Mouse (Mus musculus): ENCODE data around the gene Rere. TPM values are rescaled to one million over a fixed set of nuclear protein-coding genes. Genes with fewer than 3 reads are reported as not detected.
"Not testable (repeated sequence)": the region's sequence is repeated elsewhere in the genome, so short reads cannot be mapped to it uniquely, and the experiment has no call there.

Gene Rere
- polyA plus RNA-seq, 1 experiment from 2014 or later, result 31.9 TPM

DNA sequence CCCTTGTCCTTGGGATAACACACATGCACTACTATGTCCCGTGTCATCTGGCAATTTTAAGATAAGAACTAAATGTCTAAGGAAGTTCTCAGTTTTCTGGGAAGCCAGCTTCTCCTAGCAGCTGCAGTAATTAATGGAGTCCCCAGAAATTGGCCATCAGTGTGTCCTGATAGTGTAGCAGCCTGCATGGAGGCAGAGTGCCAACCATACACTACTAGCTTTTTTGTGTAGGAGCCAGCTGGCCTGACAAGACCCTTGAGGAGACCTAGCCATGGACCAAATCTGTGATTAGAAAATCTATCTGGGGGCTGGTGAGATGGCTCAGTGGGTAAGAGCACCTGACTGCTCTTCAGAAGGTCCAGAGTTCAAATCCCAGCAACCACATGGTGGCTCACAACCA, 317.2 kb downstream of the Rere start:
- Histone ChIP-seq H3K9ac (no peak overlapping the region), H3K27me3 (no peaks in the 10 kb centered on the region), H3K36me3 (no peaks in the 10 kb centered on the region), H3K9me3 (no peaks in the 10 kb centered on the region), H3K4me3 (no peak overlapping the region), H3K4me1 (peaks cover 55% of the 10 kb centered on the region), H3K27ac (peak overlapping the region; percentile 92), H3K4me2 (no peak overlapping the region)
- 0 out of 2 replicates have a peak, but pooled peaks have one; percentile 21 for ATAC-seq (ENCODE audit: borderline replicate concordance, extremely low read depth, low FRiP score, low TSS enrichment)
- WGBS, result 19% methylated on average over 1 of the region's 1 CpGs

DNA sequence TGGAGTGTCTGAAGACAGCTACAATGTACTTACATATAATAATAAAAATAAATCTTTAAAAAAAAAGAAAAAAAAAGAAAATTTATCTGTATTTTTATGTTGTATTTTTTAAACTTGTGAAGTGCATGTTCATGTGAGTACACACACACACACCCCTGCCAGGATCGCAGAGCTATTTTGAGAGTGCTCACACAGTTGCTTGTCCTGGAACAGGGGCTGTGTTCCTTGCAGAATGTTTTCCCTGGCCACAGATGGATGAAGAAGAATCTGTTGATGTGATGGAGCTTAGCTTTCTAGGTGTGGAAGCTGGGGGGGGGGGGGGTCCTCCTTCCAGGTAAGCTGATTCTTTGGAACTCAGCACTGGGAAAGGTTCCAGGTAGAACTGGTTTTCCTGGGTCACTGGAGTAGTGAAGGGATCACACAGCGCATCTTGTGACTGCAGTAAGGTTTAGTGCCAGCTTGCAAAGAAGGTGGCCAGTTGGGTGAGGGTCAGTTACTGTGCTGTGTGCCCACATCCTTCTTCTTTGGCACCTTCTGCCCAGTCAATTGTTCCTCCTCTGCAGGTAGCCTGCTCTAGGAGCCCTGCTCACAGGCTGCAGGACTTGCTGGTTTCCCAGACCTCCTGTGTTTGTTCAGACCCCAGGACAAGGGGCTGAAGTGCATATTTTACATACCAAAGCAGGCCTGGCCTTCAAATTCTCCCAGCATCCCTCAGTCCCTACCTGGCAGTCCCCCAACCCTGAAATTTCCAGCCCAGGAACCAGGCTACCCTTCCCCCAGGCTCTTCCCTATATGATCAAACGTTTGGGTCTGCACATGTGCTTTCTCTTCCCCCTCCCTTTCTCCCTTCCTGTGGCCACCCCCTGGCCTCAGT, 317.9 kb downstream of the Rere start:
- H3K27me3 ChIP-seq, result no peaks in the 10 kb centered on the region
- H3K36me3 ChIP-seq, result no peaks in the 10 kb centered on the region
- 51% methylated on average over 3 of the region's 3 CpGs for WGBS
- H3K4me1 ChIP-seq, result peaks cover 51% of the 10 kb centered on the region
- H3K4me2 ChIP-seq, result no peak overlapping the region
- no peak overlapping the region for H3K9ac ChIP-seq
- H3K9me3 ChIP-seq, result no peaks in the 10 kb centered on the region
- no peak overlapping the region for H3K4me3 ChIP-seq
- peak; percentile 80 for ATAC-seq (ENCODE audit: borderline replicate concordance, extremely low read depth, low FRiP score, low TSS enrichment)
- H3K27ac ChIP-seq, result peak overlapping the region; percentile 92

DNA sequence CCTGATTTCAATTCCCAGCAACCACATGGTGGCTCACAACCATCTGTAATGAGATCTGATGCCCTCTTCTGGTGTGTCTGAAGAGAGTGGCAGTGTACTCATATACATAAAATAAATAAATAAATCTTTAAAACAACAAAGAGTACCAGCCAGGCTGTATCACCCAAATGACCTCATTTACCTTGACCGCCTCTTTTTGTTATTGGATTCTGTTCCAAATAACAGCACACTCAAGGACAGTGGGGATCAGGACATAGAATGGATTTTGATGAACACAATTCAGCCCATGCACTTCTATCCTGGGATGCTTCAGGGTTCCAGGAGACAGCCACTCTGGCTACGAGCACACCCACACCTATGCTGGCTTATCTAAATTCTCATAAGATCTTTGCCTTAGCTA, 319.1 kb downstream of the Rere start:
- not testable (repeated sequence) for ATAC-seq (ENCODE audit: borderline replicate concordance, extremely low read depth, low FRiP score, low TSS enrichment); H3K4me2 ChIP-seq; H3K27me3 ChIP-seq; H3K4me3 ChIP-seq; H3K9me3 ChIP-seq; H3K36me3 ChIP-seq; H3K9ac ChIP-seq
- Histone ChIP-seq H3K27ac (peak overlapping the region; percentile 92), H3K4me1 (peaks cover 43% of the 10 kb centered on the region)
- 77% methylated on average over 2 of the region's 2 CpGs for WGBS

DNA sequence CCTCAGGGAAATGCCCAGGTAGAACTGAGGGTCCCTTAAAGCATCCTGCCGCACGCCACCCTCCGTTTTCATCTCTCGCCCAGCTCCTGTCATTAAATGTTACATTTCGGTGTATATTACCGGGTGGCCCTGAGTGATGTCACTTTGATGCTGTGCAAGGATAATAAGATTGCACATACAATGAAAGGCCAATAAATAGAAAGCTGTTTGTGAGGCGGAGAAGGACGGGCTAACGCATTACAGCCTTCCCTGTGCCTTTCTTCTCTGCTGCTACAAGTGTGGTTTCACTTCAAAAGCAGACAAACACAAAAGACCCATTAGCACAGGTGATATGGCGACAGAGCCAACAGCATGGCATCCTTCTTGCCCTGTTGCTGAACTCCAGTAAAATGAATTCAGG, 320.0 kb downstream of the Rere start:
- H3K36me3 ChIP-seq, result no peaks in the 10 kb centered on the region
- H3K27ac ChIP-seq, result no peak overlapping the region
- H3K4me2 ChIP-seq, result no peak overlapping the region
- peaks cover 37% of the 10 kb centered on the region for H3K4me1 ChIP-seq
- no peaks in the 10 kb centered on the region for H3K9me3 ChIP-seq
- no peaks in the 10 kb centered on the region for H3K27me3 ChIP-seq
- WGBS, result 67% methylated on average over 10 of the region's 10 CpGs
- H3K9ac ChIP-seq, result no peak overlapping the region
- no peak for ATAC-seq (ENCODE audit: borderline replicate concordance, extremely low read depth, low FRiP score, low TSS enrichment)
- no peak overlapping the region for H3K4me3 ChIP-seq

DNA sequence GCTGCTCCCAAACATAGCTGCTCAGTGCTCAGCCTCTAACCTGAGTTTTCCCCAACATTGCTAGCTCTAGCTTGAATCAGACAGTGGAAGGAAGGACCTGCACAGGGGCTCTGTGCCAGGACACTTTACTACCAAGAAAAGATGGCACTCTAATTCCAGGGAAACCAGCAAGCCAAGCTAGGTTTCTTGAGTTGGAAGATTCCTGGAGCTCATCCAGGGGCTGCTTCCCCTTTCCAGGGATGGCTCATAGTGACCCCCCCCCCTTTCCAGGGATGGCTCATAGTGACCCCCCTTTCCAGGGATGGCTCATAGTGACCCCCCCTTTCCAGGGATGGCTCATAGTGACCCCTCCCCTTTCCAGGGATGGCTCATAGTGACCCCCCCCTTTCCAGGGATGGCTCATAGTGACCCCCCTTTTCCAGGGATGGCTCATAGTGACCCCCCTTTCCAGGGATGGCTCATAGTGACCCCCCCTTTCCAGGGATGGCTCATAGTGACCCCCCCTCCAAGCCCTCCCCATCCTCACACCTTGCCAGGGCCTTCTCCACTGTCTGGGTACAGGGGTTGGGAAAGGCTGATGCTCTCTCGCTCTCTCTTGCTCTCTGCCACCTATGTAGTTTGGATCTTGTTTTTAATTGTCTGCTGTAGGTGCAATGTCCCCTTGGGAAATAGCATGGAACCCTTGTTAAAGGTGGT, 322.1 kb downstream of the Rere start:
- WGBS, result 92% methylated on average over 1 of the region's 1 CpGs
- H3K4me3 ChIP-seq, result no peak overlapping the region
- H3K9me3 ChIP-seq, result no peaks in the 10 kb centered on the region
- H3K27ac ChIP-seq, result no peak overlapping the region
- H3K4me2 ChIP-seq, result no peak overlapping the region
- ATAC-seq (ENCODE audit: borderline replicate concordance, extremely low read depth, low FRiP score, low TSS enrichment), result no peak
- no peaks in the 10 kb centered on the region for H3K36me3 ChIP-seq
- H3K9ac ChIP-seq, result no peak overlapping the region
- no peaks in the 10 kb centered on the region for H3K27me3 ChIP-seq
- peaks cover 19% of the 10 kb centered on the region for H3K4me1 ChIP-seq

DNA sequence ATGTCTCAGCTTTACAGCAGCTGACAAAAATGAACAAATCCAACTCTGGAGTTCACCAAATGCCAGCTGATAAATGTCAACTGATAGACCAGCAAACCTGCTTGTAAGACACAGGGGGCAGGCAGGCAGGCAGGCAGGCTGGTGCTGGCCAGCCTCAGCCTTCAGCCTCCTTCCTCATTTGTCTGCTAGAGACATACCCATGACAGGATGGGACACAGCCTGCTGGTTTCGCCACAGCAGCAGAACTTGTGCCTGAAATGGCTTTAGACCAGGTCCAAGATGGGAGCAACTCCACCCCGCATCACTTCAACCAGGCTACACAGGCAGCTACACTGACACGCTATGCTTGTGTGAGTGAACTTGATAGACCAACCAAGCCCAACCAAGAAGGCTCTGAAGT, 324.4 kb downstream of the Rere start:
- no peaks in the 10 kb centered on the region for H3K27me3 ChIP-seq
- no peak overlapping the region for H3K4me3 ChIP-seq
- H3K27ac ChIP-seq, result no peak overlapping the region
- H3K9me3 ChIP-seq, result no peaks in the 10 kb centered on the region
- peaks cover 6% of the 10 kb centered on the region for H3K4me1 ChIP-seq
- no peak for ATAC-seq (ENCODE audit: borderline replicate concordance, extremely low read depth, low FRiP score, low TSS enrichment)
- peaks cover 7% of the 10 kb centered on the region for H3K36me3 ChIP-seq
- no peak overlapping the region for H3K9ac ChIP-seq
- 72% methylated on average over 3 of the region's 3 CpGs for WGBS
- no peak overlapping the region for H3K4me2 ChIP-seq

DNA sequence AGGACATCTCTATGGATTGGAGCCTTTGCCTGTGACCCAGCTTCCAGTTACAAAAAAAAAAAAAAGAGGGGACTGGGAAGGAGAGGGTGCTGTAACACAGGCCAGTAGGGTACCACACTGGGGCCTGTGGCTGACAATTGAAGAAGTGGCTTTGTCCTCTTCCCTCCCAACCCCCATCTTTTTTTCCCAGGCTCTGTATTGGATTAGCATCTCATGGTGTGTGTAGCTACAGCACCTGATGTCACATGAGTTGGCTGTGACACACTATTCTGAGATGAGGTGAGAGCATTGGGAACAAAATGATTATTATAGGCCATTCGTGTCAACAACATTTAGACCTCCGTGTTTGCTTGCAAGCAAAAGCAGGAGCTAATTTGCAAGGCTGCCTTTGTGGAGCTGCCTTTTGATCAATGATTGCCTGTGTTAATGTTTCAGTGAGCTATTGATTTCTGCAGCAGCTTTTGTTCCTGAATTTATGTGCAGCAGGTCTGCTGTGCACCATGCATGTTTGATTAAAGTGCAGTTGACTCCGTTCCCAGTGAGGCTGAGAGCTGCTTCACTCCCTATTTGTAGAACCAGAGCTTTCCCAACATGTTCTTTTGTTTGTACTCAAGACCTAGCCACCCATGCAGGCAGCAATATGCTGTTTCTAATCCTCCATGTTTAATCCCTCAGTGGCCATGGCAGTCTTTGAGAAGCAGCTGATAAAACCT, 325.2 kb downstream of the Rere start:
- Histone ChIP-seq H3K27me3 (no peaks in the 10 kb centered on the region), H3K4me2 (no peak overlapping the region), H3K4me3 (no peak overlapping the region), H3K9me3 (no peaks in the 10 kb centered on the region), H3K36me3 (peaks cover 12% of the 10 kb centered on the region), H3K4me1 (peaks cover 6% of the 10 kb centered on the region), H3K27ac (no peak overlapping the region), H3K9ac (no peak overlapping the region)
- ATAC-seq (ENCODE audit: borderline replicate concordance, extremely low read depth, low FRiP score, low TSS enrichment), result no peak
- WGBS, result 71% methylated on average over 3 of the region's 3 CpGs

DNA sequence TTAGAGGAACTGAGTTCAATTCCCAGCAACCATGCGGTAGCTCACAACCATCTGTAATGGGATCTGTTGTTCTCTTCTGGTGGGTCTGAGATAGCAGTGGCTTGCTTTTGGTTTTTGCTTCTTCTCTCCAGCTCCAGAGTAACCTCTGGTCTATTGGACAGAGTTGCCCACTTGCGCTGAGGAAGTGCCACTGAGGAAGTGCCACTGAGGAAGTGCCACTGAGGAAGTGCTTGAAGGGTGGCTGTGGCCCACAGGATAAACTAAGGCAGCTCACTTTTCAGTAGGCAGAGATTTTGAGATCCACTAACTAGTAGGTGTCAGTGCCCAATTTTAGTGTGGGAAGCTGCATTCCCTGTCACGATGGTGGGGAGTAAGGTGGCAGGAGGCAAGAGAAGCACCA, 327.2 kb downstream of the Rere start:
- 96% methylated on average over 3 of the region's 3 CpGs for WGBS
- Histone ChIP-seq H3K9ac (no peak overlapping the region), H3K27me3 (no peaks in the 10 kb centered on the region), H3K4me1 (peaks cover 6% of the 10 kb centered on the region), H3K36me3 (peaks cover 33% of the 10 kb centered on the region), H3K27ac (no peak overlapping the region), H3K4me3 (no peak overlapping the region), H3K4me2 (no peak overlapping the region), H3K9me3 (no peaks in the 10 kb centered on the region)
- no peak for ATAC-seq (ENCODE audit: borderline replicate concordance, extremely low read depth, low FRiP score, low TSS enrichment)

DNA sequence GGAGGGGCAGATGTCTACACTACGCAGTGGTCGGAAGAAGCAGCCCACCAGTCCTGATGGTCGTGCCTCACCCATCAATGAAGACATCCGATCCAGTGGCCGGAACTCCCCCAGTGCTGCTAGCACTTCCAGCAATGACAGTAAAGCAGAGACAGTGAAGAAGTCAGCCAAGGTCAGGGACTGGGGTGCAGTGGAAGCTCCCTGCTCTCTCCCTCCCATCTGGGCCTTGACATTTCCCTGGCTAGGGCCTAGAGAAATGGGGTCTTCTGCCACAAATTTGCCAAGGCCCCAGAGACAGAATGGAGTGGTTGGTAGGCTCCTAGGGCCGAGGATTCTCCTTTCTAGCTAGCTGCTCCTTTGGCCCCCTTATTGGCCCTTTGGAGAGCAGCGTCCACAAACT, 332.3 kb downstream of the Rere start:
- no peak for ATAC-seq (ENCODE audit: borderline replicate concordance, extremely low read depth, low FRiP score, low TSS enrichment)
- H3K9ac ChIP-seq, result no peak overlapping the region
- H3K4me2 ChIP-seq, result no peak overlapping the region
- WGBS, result 88% methylated on average over 7 of the region's 7 CpGs
- peaks cover 83% of the 10 kb centered on the region for H3K36me3 ChIP-seq
- H3K9me3 ChIP-seq, result no peaks in the 10 kb centered on the region
- H3K27ac ChIP-seq, result no peak overlapping the region
- peaks cover 6% of the 10 kb centered on the region; the same call in 1 of the 2 replicates for H3K4me1 ChIP-seq
- H3K27me3 ChIP-seq, result no peaks in the 10 kb centered on the region
- no peak overlapping the region for H3K4me3 ChIP-seq

DNA sequence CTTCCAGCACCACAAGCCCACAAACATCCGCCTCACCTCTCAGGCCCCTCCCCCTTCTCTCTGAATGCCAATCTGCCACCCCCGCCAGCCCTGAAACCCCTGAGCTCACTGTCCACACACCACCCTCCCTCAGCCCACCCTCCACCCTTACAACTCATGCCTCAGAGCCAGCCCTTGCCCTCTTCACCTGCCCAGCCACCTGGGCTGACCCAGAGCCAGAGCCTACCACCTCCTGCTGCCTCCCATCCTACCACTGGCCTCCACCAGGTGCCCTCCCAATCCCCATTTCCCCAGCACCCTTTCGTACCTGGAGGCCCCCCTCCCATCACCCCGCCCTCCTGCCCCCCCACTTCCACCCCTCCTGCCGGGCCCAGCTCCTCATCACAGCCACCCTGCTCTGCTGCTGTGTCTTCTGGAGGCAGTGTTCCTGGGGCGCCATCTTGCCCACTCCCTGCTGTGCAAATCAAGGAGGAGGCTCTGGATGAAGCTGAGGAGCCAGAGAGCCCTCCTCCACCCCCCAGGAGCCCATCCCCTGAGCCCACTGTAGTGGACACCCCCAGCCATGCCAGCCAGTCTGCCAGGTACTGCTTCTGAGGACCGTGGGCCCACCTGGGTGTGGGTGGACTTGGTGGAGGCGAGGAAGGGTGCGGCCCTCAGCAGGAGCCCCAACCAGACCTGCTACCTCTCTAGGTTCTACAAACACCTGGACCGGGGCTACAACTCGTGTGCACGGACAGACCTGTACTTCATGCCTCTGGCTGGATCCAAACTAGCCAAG, 334.0 kb downstream of the Rere start:
- Histone ChIP-seq H3K4me1 (peaks cover 6% of the 10 kb centered on the region), H3K27ac (no peak overlapping the region), H3K36me3 (peaks cover 94% of the 10 kb centered on the region), H3K9me3 (no peaks in the 10 kb centered on the region), H3K9ac (no peak overlapping the region), H3K27me3 (no peaks in the 10 kb centered on the region), H3K4me3 (no peak overlapping the region), H3K4me2 (no peak overlapping the region)
- ATAC-seq (ENCODE audit: borderline replicate concordance, extremely low read depth, low FRiP score, low TSS enrichment), result no peak
- WGBS, result 83% methylated on average over 12 of the region's 12 CpGs

DNA sequence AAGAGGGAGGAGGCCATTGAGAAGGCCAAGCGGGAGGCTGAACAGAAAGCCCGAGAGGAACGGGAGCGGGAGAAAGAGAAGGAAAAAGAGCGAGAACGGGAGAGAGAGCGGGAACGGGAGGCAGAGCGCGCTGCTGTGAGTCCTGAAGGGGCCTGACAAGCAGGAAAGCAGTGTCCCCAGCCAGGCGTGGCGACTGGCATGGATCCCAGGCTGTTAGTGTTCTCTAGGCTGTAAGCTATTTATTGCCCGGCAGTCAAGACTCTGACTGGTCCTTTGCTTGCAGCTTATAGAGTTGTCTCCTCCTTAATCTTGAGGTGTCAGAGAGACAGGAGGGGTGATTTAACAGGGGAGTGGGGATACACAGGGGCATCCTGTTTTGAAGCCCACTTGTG, 334.6 kb downstream of the Rere start:
- no peak for ATAC-seq (ENCODE audit: borderline replicate concordance, extremely low read depth, low FRiP score, low TSS enrichment)
- 71% methylated on average over 13 of the region's 13 CpGs for WGBS
- Histone ChIP-seq H3K9ac (no peak overlapping the region), H3K9me3 (no peaks in the 10 kb centered on the region), H3K4me1 (peaks cover 6% of the 10 kb centered on the region), H3K36me3 (peaks cover 93% of the 10 kb centered on the region), H3K27ac (no peak overlapping the region), H3K4me2 (no peak overlapping the region), H3K27me3 (no peaks in the 10 kb centered on the region), H3K4me3 (no peak overlapping the region)
